Mouse (Mus musculus): ENCODE measurements around the gene Hist1h2bf.
"Not testable (repeated sequence)": the region's sequence is repeated elsewhere in the genome, so short reads cannot be mapped to it uniquely, and the experiment has no call there.

Hist1h2bf gene

GRCm38 (mm10) chr13:23571504-23572217 lies 2.3 kb downstream of the Hist1h2bf start:
- not testable (repeated sequence) for DNase-seq (ENCODE audit: low spot score)

GRCm38 (mm10) chr13:23571022-23571503 lies 2.9 kb downstream of the Hist1h2bf start, which contains the start of the genes Hist1h2ae and Hist1h2bg:
Gene Hist1h2ae (minus strand): TSS chr13:23571220.
Gene Hist1h2bg (plus strand): TSS chr13:23571396.
- no peak for DNase-seq (ENCODE audit: low spot score)

- not testable (repeated sequence) for DNase-seq (ENCODE audit: low spot score)
Observed at GRCm38 (mm10) chr13:23570261-23571021, 3.6 kb downstream of the Hist1h2bf start.

- DNase-seq (ENCODE audit: low spot score): no peak
Observed at GRCm38 (mm10) chr13:23564482-23564881, 9.5 kb downstream of the Hist1h2bf start.

GRCm38 (mm10) chr13:23562699-23563462 lies 11.1 kb downstream of the Hist1h2bf start:
- DNase-seq (ENCODE audit: low spot score): no peak

GRCm38 (mm10) chr13:23561883-23562659 lies 11.9 kb downstream of the Hist1h2bf start, which contains the start of gene Hist1h3e:
Gene Hist1h3e (minus strand): TSS chr13:23562369.
- DNase-seq (ENCODE audit: low spot score): peak; percentile 83

GRCm38 (mm10) chr13:23561531-23561882 lies 12.5 kb downstream of the Hist1h2bf start:
- DNase-seq (ENCODE audit: low spot score): not testable (repeated sequence)

- not testable (repeated sequence) for DNase-seq (ENCODE audit: low spot score)
Observed at GRCm38 (mm10) chr13:23560699-23561098, 13.3 kb downstream of the Hist1h2bf start.

- DNase-seq (ENCODE audit: low spot score): no peak
Observed at GRCm38 (mm10) chr13:23556906-23557305, 17.1 kb downstream of the Hist1h2bf start.

- peak; percentile 43 for DNase-seq (ENCODE audit: low spot score)
Observed at GRCm38 (mm10) chr13:23555839-23556416, 18.1 kb downstream of the Hist1h2bf start.

- peak; percentile 56 for DNase-seq (ENCODE audit: low spot score)
Observed at GRCm38 (mm10) chr13:23554925-23555838, 18.8 kb downstream of the Hist1h2bf start.

- DNase-seq (ENCODE audit: low spot score): no peak
Observed at GRCm38 (mm10) chr13:23554393-23554792, 19.6 kb downstream of the Hist1h2bf start.

GRCm38 (mm10) chr13:23552962-23553361 lies 21.0 kb downstream of the Hist1h2bf start, which contains the start of gene Hist1h1d:
Gene Hist1h1d (plus strand): TSS chr13:23553262.
- no peak for DNase-seq (ENCODE audit: low spot score)

GRCm38 (mm10) chr13:23551931-23552914 lies 21.8 kb downstream of the Hist1h2bf start:
- no peak for DNase-seq (ENCODE audit: low spot score)

- DNase-seq (ENCODE audit: low spot score): peak; percentile 71
Observed at GRCm38 (mm10) chr13:23551146-23551834, 22.7 kb downstream of the Hist1h2bf start, which contains the start of gene Hist1h4f. Gene Hist1h4f (minus strand): TSS chr13:23551648.

GRCm38 (mm10) chr13:23550761-23551145 lies 23.2 kb downstream of the Hist1h2bf start:
- DNase-seq (ENCODE audit: low spot score): no peak

GRCm38 (mm10) chr13:23546694-23547093 lies 27.3 kb downstream of the Hist1h2bf start:
- DNase-seq (ENCODE audit: low spot score): no peak

GRCm38 (mm10) chr13:23544787-23545120 lies 29.2 kb downstream of the Hist1h2bf start:
- not testable (repeated sequence) for DNase-seq (ENCODE audit: low spot score)

Data from urinary bladder, postnatal 25 days (tissue).